Mouse (Mus musculus) Muller cell, postnatal 12 days (primary cell): ENCODE results near the gene Olfr437.
"Not testable (repeated sequence)": the region's sequence is repeated elsewhere in the genome, so short reads cannot be mapped to it uniquely, and the experiment has no call there.

ENCODE experiments used
- DNase-seq: peaks from one replicate; pipeline ENCODE4 v3.0.0-alpha.2; 2015; ENCODE audit errors: inconsistent ontology term

Gene Olfr437

DNA sequence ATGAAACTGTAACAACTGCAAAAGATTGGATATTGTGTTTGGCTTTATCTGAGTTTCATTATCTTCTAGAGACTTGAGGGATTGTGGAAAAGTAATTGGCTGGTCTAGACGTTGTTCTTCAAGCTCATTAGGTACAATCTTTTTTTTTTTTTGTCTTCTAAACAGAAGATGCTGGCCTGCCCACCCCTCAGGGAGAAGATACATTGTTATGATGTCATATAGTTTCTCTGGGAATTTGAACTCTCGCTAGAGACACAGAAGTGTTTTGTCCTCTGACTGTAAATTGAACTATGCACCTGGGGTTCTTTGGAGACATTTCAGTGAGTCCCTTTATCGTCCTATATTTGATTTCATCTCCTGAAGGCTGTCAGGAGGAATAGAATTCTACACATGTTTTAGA, at the start of gene Olfr437:
Olfr437 (plus strand) TSS at position 301 of the 400 bp plus-strand sequence.
- DNase-seq = no peak

DNA sequence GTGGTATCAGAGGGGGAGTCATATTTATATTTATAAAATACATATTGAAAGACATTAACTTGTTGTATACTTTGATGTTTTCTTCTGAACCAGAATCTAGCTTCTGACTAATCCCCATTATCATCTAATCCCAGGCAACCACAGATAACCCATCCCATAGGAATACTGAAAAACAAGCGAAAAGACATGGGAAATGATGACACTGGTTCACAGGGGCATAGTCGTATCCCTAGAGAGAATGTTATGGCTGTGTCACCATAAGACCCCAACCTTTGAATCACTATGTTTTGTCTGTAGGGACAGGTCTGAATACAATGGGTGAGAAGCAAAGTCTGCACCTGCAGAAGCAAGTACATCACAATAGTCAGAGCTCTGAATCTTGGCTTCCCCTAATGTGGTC, 16.8 kb upstream of the Olfr437 start, which contains the start of gene Olfr237-ps1:
Olfr237-ps1 (plus strand) TSS at position 301 of the 400 bp plus-strand sequence.
- not testable (repeated sequence) for DNase-seq

DNA sequence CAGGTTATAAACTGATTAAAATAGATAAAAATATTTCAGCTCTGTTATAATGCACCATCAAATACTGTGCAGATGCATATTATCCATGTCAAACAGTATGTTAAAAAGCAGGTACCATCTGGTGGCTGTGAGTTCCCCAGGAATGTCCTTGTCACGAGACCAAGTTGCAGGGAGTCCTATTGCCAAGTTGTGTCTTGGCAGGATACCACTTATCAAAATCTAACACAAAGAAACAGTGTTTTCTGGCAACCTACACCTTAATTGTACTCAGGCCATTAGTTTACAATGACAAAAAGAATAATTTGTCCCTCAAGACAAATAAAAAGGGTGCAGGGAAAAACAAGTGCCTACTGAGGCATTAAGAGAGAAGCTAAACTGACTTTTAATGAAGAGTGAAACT, 3.6 kb upstream of the Olfr437 start:
- peak; percentile 51 for DNase-seq

DNA sequence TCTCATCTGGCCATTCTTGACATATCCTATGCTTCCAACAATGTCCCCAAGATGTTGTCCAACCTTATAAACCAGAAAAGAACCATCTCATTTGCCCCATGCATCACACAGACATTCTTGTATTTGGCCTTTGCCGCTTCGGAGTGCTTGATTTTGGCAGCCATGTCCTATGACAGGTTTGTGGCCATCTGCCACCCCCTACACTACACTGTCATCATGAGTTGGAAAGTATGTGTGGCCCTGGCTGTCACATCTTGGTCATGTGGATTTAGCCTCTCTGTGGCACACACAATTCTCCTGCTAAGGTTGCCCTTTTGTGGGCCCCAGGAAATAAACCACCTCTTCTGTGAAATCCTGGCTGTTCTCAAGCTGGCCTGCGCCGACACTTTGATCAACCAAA, 4.2 kb downstream of the Olfr437 start:
- no peak for DNase-seq

DNA sequence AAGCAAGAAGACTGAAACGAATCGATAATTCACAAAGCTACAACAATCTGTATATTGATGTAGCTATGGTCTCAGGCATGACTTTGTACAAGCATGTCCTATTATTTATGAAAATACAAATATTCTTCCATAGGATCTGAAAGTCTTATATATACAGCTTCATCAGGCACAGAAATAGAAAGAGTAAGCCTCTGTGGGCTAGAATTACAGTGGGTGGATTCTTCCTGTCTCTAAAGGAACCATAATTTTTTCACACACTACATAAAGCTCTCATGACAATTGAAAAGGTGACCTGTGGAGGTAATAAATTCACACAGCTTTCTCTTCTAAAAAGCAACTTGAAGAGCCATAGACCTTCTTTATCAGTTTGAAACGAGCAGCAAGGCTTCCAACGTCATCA, 8.8 kb downstream of the Olfr437 start, which contains the start of gene Olfr13:
Olfr13 (plus strand) TSS at position 301 of the 400 bp plus-strand sequence.
- no peak for DNase-seq

DNA sequence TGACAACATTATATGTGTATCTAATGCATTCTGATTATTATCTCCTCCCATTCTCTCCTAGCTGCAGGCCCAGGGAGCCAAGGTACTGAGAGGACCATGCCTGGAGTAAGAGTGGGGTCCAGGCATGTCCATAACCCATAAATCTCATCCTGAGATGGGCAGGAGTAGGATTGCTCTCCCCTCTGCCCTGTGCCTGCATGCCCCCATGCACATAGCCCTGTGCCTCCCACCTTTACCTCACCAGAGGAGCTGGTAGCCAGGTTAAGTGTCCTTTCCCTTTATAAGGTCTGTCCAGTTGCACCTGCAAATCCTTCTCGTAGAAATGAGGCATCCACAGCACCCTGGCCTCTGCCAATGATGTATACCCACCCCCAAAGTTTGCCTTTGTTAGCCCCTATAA, 15.0 kb downstream of the Olfr437 start:
- no peak for DNase-seq

DNA sequence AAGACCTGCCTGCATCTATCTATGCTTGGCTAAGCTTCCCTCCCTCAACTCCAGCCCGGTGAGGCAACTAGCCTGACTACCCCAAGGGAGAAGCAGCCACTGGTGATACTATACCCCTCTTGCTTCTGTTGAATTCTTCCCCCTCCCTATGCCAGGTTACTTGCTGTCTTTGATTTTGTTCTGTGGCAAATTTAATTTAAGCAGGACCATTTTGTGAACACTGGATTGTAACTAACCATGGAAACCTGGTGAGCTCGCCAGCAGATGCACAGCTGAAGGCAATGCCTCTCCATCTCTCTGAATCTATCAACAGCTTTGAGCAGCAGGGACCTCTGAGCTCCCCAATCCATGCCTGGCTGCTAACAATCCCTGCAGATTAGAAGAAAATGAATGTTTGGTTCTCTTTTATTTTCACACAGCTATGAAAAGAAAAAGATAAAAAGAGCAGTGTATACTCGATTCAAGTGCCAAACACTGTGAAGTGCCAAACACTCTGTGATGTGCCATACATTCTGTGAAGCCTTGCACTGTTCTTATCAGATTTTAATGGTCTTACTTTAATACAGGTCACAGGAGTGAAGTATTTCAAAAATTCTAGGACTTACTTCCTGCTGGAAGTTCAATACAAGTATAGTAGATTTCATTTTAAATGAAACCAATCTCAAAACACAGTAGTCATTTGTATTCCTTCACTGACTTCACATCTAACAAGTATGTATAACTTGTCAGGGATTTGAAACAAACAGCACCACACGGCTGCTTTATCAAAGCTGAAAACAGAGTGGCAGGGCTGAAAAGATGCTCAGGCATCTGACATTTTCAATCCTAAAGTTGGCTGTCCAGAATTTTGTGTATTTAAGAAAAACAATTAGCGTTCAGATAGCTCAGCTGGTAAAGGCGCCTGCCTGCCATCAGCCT, 15.8 kb downstream of the Olfr437 start:
- DNase-seq = no peak

DNA sequence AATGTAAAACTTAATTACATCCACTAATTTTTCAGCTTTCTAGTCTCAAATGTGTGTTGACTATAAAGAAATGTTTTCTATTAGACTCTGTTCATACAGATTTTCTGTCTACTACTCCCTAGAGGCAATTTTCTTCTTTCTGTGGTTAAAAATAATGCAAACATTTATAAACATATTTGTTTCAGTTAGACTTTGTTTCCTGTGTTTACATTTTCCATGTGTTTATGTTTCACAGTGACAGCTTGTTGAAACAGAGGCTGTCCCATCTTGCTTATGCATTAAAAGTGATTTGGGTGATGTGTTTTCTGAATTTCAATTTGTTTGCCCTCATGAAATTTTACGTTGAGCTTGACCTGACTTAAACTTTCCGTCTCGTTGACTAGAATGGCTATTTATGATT, 27.9 kb downstream of the Olfr437 start:
- no peak for DNase-seq

DNA sequence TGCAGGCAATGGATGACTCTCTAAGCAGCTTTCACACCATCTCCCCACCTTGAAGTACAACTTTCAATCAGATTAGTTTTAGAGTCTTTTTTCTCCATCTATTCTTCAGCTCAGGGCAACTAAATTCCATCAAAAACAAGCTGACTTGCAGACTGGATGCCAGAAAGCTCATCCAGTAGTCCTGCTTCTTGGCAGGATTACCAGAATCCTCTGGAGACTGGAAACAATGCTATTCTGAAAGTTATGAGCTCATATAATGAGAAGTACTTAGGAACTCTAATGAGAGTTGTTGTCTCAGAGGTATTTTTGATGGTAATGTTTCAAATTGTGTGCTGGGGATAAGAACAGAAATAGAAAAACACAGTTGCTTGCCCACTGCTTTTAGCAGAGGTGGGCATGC, 33.7 kb downstream of the Olfr437 start, which contains the start of gene Olfr435:
Olfr435 (plus strand) TSS at position 366 of the 400 bp plus-strand sequence.
- peak; percentile 70 for DNase-seq

DNA sequence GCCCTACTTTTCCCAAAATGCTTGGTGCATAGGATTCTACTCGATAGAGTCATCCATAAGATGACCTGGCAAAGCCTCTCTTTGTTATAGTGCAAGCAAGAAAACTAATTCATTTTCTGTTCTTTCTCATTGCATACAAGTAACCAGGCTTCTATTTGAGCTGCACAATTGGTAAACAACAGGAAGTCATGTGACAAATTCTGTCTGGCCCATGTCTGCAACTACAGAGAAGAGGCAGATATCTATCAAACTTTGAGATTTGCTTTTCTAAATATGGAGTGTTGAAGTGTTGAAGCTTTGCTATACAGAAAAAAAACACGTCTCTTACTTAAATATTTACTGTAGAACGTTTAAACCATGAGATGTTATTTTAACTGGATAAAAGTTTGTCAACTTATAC, 35.0 kb downstream of the Olfr437 start:
- no peak for DNase-seq

DNA sequence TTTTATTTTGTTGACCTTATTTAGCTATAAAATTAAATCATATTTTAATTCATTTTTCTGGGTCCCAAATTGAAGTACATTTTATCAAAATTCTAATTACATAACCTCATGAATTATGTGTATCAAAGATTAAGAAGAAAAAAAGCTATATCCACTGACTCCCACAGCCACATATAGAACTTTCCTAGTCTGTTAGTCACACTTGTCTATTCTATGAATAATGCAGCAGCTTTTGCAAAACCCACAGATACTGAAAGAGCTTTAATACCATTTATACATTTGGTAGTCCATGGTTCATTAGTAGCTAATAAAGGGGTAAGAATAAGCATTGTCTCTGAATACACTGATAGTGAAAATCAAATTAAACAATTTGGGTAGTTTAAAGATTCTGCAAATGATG, 39.7 kb downstream of the Olfr437 start:
- DNase-seq = no peak

DNA sequence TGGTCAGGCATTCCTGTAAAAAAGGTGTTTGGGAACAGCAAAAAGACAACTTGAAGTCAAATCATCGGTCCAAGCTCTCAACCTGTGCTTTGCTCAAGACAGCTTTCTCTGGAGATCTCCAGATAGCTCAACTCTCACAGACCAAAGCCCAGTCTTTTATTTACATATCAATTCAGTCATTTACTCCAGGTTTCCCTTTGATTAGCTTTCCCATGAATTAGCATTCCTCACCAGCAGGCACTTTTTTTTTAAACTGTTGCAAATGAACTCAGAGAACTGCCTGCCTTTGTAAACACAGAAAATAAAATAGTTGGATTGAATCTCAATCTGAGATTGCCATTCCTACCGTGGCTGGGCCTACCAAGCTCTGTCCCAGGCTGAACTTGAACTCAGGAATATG, 42.3 kb downstream of the Olfr437 start:
- DNase-seq = no peak

DNA sequence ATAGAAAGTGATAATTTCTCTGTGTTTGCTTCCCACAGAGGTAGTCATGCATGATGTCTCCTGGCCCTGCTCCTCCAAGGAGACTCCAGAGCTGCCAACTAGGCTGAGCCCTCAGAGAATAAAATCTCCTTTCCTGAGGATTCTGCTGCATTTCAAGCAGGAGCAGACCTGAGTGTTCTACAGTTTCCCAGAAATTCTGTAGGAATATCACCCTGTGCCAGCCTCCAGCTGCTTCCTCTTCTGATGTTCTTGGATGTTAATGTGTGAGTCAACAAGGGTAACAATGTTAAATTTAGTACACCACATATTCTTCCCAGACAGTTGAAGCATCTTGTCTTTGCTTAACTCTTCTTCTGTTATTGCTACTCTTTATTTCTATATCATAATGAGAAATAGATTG, 49.8 kb downstream of the Olfr437 start, which contains the start of gene Olfr434:
Olfr434 (plus strand) TSS at position 149 of the 400 bp plus-strand sequence.
- DNase-seq = not testable (repeated sequence)
